Mouse (Mus musculus): ENCODE data around the gene H6pd.
"Not testable (repeated sequence)": the region's sequence is repeated elsewhere in the genome, so short reads cannot be mapped to it uniquely, and the experiment has no call there.

Gene H6pd

DNA sequence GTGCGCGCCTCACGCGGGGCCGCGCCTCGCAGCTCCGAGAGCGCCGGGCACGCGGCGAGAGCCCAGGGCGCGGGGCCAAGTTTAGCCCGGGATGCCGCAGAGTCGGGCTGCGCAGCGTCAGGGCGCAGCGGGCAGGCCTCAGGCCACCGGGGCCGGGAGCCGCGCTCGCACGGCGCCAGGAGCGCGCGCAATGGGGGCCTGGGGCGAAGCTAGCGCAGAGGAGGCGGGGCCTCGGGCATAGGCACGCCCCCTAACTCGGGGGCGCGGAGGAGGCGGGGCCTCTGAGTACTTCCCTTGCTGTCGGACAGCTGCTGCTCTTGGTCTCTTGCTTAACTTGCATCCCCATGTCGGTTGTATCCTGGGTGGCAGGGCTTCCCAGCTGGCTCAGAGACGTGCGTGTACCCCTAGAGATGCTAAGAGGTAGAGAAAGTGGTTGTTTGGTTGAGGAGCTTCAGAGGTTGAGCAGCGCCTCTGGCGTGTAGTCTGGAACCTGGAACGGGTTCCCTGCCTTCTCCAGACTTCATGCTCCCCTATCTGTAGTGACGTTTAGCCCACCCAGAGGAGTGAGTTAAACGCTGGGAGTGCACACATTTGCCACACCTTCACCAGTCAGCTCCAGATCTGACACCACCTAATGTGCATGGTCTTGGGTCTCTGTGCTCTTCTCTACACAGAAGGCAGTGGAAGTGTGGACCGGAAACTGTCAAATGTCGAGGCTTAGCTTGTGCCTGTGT lies at the start of gene H6pd:
Gene H6pd (minus strand): TSS at position 171 of the 734 bp plus-strand sequence.
- peak; percentile 76 for DNase-seq (ENCODE audit: low read depth)

DNA sequence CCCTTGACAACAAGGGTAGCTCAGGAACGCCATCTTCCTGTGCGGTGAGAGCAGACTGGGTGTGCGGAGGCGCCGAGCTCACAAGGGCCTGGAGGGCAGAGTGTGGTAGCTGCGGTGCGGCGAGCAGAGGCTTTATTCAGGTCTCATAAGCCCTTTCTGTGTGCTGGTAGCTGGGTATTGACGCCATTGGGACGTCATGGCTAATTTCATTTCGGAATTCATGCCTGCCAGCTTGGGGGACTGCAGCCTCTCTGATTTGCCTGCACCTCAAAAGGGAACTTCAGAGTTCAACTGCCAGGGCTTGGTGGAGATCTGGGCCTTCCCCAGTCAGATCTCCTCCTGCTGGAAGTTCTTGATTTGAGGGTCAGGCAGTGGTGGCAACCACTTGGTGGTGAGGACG lies 48.9 kb upstream of the H6pd start:
- no peak for DNase-seq (ENCODE audit: low read depth)

DNA sequence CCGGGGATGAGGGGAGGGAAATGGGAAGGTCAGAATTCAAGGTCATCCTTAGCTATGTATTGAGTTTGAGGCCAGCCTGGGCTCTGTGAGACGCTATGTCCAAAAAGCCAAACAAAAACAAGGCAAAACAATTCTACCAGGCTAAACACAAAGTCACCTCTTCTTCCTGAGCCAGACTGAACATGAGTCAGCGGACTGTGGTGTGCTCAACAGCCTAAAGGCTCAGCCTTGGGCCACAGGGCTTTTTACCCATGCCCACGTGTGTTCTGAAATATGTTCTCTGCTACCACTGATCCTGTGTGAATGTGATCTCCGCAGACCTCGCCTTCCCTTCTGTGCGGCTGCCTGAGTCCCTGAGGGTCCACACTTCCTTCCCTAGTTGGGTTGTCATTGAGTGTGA lies 47.3 kb upstream of the H6pd start:
- no peak for DNase-seq (ENCODE audit: low read depth)

DNA sequence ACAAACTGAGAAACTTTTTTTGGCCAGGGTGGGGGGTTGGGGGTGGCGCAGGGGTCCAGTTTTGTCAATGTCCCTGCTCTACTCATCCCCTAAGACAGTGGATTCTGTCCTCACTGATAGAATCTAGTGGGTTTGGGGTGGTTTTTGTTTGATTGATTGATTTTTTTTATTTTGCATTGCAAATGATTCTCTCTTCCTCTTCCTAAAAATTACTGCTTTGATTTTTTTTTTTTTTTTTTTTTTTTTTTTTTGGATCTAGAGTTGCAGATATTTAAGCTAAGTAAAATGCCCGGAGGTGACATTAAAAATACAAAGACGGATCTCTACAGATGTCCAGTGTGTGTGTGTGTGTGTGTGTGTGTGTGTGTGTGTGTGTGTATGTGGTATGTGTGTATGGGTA lies 43.6 kb upstream of the H6pd start:
- DNase-seq (ENCODE audit: low read depth) = no peak

DNA sequence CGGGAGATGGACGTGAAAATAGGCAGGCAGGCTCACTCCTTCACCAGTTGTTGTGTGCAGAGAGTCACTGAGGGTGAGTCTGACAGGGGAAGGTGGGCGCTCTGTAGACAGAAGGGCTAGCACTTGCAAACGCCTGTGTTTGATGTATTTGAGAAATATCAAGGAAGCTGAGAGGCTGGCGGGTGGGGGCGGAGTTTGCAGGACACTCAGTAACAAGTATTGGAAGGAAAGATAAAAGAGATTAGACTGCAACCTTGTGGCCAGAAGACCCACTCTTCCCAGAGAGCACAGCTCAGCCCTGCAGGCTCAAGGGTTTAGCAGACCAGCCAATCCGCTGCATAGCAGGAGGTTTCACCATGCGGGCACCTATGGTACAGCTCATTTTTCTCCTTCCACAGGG lies 42.7 kb upstream of the H6pd start:
- no peak for DNase-seq (ENCODE audit: low read depth)

DNA sequence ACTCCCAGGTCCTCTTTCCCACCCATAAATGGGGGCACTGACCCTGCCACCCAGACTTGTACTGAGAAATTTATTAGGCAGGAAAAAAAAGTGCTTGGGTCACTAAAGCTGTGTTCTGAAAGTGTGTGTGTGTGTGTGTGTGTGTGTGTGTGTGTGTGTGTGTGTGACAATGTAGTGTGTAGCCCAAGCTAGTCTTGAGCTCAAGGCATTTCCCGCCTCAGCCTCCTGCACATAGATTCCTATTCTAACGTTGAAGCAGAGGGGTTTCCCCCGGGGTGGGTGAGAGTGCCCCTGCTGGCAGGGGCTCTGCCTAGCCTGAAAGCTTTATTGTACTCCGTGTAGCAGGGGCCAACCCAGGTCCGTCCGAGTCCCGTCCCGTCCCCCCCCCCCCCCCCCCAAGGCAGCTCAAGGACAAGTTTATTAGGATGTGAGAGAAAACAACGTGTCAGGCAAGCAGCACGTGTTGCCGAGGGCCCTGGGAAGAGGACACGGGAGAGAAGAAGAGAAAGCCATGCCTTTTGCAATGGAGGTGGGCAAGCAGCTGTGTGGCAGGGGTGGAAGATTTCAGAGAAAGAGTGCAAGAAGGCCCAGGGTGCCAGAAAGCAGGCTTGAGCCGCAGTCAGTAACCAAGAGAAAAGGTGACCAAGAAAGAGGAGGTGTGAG lies 40.9 kb upstream of the H6pd start:
- no peak for DNase-seq (ENCODE audit: low read depth)

DNA sequence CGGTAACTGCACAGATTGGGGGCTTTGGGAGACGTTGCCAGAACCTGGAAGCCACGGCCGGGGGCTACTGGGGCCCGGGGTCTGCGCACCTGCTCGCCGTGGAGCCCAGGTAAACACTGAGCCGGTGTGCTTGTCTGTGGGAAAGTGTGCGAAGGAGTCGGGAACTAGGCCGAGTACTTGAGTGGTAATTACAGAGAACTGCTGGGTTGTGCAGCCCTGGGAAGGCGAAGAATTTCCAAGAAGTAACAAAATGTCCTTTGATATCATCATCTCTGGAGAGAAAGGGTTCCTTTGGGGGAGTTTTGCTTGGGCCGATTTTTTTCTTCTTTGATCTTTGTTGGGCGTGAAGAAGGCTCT lies 40.3 kb upstream of the H6pd start:
- no peak for DNase-seq (ENCODE audit: low read depth)

DNA sequence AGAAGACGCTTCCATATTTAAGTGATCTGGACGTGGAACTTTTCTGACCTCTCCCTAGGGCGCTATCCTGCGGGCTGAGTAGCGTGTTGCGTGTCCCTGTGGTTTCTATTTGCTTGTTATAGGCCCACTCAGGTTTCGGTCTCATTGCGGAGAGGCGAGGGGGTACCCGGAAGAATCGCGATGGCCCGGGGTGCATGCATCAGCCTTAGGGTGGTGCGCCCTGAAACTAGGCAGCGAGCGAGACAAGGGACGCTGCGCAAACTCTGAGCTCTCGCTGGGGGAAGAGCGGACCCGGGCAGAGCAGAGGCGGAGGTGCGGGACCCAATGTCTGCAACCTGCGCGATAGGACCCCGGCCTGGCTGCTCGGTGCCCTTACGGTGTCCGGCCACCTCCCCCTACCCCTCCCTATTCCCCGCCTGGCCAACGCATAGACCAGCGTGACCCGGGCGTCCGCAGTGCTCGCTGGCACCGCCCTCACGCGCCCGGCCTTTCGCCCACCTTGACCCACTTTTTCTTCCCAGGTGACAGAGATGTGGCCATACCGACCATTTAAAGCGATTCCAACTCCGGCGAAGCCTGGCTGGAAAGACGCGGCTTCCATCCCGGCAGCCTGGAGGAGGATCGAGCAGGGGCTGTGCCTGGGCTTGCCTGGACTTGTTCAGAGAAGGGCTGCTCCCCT lies 39.8 kb upstream of the H6pd start:
- DNase-seq (ENCODE audit: low read depth) = no peak

DNA sequence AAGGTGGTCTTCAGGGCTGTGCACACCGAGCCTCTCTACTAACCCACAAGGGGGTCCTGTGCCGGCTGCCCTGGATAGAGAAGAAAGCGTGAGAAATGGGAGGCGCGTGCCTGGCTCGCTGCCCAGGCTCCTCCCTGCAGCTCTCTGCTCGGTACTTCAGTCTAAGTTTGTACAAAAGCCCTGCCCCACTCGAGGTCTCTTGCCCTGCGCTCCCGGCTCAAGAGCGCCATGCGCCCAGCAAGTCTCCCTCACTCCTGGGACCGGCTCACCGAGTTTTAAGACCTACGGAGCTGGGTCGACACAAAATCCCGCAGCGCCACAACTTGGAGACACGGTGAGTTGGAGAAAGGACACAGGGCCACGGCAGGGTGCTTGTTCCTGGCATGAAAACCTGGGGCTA lies 39.2 kb upstream of the H6pd start:
- no peak for DNase-seq (ENCODE audit: low read depth)

DNA sequence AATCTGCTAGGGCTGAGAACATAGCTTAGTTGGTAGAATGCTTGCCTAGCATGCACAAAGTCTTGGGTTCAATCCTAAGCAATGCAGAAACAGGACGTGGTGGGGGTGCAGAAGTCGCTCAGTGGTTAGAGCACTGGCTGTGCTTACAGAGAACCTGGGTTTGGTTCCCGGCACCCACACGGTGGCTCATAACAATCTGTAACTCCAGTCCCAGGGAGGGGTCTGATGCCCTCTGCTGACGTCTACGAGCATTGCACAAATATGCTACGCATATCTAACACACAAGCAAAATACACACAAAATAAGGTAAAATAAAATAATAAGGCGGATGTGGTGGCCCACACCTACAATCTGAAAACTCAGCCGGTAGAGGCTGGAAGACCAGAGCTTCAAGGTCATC lies 34.8 kb upstream of the H6pd start:
- DNase-seq (ENCODE audit: low read depth) = no peak

DNA sequence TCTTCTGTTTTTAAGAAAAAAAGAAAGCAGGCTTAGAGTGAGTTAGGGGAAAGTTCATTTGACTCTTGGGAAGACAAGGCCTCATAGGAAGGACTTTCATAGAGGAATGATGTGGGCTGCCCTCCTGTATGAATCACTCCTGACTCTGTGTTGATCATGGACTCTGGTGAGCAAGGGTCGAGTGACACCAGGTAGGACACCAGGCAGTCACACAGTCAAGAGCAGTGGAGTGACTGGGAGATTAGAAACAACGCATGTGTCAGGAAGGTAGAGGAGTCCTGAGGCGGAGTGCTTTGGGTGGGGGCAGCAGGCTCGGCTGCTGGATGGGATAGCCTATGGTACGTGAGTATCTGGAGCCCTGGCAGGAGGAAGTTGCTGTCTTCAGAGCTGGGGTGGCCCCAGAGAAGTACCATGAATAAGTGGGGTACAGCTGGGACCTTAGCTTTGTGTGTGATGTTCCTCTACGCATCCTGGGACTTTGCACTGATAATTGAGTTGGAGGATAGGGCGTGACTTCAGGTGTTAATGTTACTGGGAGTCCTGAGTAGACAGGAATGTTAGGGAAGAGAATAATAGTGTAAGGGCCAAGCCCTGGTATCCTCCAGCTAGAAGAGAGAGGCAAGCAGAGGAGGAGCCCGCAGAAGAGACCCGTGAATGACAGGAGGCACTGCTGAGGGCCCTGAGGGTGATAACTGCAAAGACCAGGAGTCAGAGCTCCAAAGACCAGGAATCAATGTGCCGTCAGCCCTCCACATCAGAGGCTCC lies 32.7 kb upstream of the H6pd start:
- no peak for DNase-seq (ENCODE audit: low read depth)

DNA sequence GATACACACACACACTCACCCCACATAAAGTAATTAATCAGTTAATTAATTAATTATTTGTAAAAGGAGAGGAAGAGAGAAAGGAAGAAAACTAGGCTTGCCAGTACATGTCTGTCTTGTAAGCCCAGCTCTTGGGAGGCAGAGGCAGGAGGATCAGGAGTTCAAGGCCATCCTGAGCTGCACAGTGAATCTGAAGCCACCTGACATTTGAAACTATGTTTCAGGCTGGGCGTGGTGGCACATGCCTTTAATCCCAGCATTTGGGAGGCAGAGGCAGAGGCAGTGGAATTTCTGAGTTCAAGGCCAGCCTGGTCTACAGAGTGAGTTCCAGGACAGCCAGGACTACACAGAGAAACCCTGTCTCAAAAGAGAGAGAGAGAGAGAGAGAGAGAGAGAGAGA lies 32.0 kb upstream of the H6pd start:
- not testable (repeated sequence) for DNase-seq (ENCODE audit: low read depth)

DNA sequence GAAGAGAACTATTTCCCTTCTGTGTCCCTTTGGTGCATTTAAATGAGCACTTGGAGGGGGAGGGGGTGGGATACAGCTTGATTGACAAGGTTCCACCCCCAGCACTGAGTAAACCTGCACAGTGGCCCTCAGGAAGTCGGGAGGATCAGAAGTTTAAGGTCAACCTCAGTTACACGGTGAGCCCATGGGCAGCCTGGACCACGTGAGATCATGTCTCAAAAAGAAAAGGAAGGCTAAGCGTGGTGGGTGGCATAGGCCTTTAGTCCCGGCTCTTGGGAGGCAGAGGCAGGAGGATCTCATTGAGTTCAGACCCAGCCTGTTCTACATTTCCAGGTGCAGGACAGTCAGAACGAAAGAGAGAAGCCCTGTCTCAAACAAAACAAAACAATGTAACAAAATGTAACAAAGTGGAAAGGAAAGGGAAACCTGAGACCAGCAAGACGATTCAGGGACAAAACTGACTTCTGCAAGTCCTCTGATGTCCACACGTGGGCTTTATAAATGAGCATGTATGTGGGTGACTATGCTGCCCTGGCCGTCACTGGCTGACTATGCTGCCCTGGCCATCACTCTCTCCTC lies 31.3 kb upstream of the H6pd start:
- DNase-seq (ENCODE audit: low read depth) = no peak

DNA sequence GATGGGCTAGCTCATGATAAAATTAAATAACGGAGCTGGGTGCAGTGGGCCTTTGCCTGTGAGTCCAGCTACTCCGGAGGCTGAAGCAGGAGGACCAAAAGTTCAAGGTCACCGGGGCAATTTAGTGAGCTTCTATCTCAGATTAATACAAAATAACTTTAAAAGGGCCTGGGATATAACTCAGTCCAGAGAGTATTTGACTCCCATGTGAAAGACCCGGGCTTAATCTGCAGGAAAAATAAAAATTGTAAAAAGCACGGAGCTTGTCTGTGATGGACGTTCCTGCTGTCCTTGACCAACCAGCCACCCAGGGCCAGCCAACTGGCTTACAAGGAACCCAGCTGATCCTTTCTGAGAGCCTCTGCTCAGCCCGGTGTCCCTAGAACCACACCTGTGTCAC lies 29.7 kb upstream of the H6pd start:
- DNase-seq (ENCODE audit: low read depth) = no peak

DNA sequence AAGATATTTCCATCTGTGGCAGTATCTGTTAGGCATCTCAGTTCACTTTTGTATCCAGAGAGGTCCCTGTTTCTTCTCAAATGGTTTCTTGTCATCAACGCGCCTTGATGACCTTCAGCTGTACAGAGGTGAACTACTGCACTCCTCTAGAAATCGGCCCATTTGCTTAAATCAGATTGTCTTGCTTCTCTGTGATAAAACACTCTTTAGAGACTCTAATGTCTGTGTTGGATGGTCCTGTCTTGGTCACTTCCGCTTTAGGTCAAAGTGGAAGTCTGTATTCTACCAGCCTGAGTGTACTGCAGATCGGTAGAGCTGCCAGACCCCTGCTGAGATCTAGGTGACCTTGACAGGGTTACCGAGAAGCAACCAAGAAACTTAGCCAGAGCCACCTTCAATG lies 27.3 kb upstream of the H6pd start:
- DNase-seq (ENCODE audit: low read depth) = no peak

DNA sequence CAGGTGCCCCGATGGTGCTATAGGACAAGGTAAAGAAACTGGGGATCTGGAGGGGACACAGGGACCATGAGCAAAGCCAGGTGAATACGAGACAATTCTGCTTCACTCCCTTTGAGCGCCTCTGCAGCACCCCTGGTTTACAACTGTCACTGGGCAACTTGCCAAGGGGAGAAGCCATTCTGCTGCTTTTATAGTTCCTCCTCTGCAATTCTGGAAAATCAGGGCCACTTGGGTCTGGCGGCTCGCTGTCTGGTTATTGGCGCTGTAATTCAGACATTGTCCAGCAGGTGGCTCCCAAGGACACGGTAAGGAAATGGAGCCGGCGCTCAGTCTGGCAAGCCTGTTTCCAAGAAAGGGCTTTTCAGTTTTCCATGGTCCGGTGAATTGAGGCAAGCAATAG lies 26.5 kb upstream of the H6pd start:
- DNase-seq (ENCODE audit: low read depth) = peak; percentile 63

DNA sequence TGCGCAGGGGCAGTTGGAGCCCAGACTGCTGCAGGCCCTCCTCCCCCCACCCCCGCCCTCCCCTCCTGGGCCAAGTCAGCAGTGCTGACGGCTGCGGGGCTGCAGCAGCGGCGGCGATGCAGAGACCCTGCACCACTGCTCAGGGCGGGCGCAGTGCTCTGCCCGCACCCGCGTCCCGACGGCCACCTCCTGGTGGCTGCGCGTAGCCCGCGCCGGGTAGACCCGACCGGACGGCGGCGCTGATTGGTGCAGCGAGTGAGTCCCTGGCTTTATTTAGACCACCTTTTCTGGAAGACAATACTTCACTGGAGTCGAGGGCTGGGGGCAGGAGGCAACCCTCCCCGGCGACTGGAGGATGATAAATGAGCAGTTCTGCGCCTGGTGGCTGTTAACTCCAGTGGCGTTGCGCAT lies 24.4 kb upstream of the H6pd start:
- no peak for DNase-seq (ENCODE audit: low read depth)

DNA sequence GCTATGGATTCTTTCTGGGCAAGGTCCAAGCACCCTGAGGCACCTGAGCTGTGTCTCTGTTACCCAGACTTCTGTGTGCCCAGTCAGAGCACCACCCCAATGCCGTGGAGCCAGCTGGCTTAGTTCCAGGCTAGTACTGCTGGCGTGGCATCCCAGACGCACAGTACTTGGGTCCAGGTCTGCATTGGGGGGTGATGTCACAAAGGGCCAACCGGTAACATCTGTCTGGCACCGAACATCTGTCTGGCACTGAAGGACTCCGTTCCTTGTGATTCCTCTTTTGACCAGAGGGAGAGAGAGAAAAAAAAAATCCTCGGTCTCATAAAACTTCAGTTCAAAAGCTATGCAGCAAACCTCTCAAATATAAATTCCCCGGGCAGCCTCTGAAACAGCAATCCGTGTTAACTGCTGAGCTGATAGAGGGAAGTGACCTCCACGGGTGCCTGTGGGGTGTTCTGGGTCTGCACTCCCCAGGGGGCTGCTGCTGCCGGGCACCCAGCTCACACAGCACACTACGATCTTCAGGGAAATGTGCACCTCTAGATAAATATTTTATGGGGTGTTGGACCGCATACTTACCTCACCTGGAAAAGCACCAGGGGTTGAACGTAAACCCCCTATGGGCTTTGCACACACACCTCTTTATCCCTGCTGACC lies 22.5 kb upstream of the H6pd start:
- DNase-seq (ENCODE audit: low read depth) = no peak

DNA sequence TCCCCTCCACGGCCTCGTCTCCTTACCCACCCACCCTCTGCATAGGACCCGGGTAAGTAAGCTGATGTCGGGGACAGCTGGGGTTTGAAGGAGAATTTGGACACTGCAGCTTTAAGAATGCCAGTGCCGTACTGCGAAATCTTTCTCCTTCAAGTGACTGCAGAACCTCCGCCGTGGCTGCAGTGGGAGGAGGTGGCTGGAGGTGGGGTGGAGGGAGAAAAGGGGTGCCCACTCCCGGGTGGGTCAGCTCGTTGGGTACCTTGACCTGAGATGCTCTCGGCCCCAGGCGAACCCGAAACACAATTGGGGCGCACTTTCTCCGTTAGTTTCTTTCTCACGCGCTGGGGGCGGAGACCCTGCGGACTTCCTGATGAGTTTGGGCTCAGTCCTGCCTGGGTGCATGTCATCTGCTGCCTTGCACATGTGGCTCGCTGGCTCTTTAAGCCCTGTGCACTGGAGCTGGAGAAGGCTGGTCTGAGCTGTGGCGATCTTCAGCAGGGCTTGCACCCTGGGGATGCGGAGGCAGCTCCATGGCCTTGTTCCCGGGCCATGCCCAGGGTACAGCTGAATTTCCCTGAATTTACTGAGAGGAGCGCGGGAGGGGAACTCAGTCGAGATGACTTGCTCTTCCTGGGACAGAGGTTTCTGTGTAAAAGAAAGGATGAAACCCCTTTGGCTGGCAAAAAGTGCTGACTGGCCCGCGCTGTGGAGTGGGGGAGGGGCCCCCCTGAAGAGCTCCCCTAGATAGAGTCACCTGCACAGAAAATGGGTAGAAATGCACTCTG lies 21.8 kb upstream of the H6pd start:
- DNase-seq (ENCODE audit: low read depth) = no peak

DNA sequence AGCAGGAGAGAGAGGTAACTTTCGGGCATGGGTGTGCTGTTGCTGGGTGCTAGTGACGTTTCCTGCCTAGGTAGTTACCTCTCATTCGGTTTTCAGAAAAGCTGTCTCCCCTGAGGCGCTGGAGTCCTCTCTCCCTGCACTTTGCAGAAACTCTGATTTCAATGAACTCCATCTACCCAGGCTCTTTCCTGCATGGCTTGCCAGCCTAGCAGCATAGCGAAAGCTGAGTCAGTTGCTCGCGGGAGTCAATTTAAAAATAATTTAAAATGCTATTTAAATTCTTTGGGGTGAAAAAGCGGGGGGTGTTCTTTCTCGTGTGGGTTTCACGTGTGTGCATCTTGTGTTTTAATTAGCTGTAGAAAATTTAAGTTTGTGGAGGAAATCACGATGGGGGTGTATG lies 21.1 kb upstream of the H6pd start:
- no peak for DNase-seq (ENCODE audit: low read depth)

DNA sequence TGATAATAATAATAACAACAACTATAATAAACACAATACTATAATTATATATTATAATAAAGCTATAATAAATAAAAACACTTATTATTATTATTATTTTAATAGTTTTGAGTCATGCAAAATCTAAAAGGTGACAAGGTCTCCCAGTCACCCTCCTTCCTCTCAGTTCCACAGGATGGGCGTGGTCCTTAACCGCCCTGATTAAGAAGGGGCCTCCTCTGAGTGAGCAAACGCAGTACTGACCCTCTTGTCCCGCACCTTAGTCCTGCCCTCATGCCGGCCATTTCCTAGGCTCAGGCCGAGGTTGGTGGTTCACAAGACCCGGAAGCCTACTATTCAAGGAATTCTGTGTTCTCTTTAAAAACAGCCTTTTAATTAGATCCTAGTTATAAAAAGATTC lies 14.7 kb upstream of the H6pd start:
- DNase-seq (ENCODE audit: low read depth) = no peak
